Mouse (Mus musculus) stomach, postnatal 0 days (tissue): Measurements from ENCODE around the gene Gins2.

Experiments used
- CTCF ChIP-seq: IDR thresholded peaks from 2 replicates; pipeline ENCODE4 v1.5.1; 2016; ENCODE audit warnings: antibody characterized with exemption, low read depth, mild to moderate bottlenecking, moderate library complexity
- EP300 ChIP-seq: optimal IDR thresholded peaks from 2 replicates; pipeline ENCODE3; 2016; ENCODE audit warnings: antibody characterized with exemption

- TF ChIP-seq CTCF (no peak), EP300 (no peak)
Observed at GRCm38 (mm10) chr8:120558162-120558561, 30.9 kb downstream of the Gins2 start.
